Comparison of ENCODE assay signal across 8 mouse cellular contexts in the genomic region with DNA sequence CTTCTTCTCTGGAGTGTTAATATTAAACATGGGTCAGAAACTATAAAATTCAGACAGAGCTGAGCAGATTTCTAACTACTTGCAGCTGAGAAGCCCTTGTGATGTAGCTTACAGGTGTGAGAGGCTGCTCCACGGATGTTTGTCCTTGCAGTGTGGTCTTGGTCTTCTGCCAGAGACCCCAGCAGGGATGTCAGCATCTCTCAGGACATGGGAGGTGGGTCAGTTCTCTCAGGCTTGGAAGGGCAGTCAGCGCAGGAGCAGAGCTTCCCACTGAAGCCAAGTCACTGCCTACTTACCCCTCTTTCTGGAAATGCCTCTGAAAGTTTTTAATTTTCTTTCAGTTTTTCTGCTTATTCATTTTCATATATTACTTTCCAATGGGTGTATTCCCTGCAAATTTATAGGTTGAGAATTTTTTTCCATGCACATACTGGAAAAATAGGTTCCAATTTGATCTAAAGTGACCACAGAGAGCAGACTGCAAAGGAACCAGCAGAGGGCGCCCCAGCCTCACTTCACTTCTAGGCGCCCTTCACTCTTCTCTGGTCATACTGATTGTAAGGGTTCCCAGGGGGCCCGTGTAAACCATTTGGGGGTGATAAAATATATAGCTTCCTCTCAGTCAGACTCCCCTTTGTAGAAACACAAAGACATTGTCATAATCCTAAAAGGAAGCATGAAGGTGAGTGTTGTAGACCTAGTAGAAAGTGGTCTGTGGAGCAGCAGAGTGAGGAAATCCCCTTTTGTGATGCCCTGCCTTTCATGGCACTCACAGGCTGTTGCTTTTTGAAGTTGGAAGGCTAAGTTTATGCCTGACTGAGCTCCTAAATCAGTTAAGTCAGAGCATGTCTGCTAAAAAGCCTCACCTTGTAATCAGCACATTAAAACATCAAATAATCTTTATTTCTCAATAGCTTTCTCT. TPM values are rescaled to one million over a fixed set of nuclear protein-coding genes. Genes with fewer than 3 reads are reported as not detected.
A peak's percentile ranks its signal among the peaks of the same experiment; 100 is the strongest.
DNase-seq lines count a peak whose midpoint lies in the region; ATAC-seq lines count a peak whose summit lies in the region.

No protein-coding gene starts in this region.

- no peaks in the 10 kb centered on the region for H3K9me3 ChIP-seq in kidney, embryonic 16.5 days (ENCODE audit: low read length)
- H3K9me3 ChIP-seq in midbrain, embryonic 16.5 days (replicated peaks; ENCODE audit: control insufficient read depth, low read length, poor library complexity, severe bottlenecking) = no peaks in the 10 kb centered on the region

- no peaks in the 10 kb centered on the region for H3K27me3 ChIP-seq in kidney, embryonic 16.5 days (ENCODE audit: insufficient read depth, low read length)
- no peaks in the 10 kb centered on the region for H3K27me3 ChIP-seq in midbrain, embryonic 16.5 days (ENCODE audit: control insufficient read depth, insufficient read depth, low read depth, low read length)

- peaks cover 49% of the 10 kb centered on the region for H3K36me3 ChIP-seq in kidney, embryonic 16.5 days (ENCODE audit: insufficient read depth, low read length)
- peaks cover 28% of the 10 kb centered on the region for H3K36me3 ChIP-seq in midbrain, embryonic 16.5 days (ENCODE audit: control insufficient read depth, insufficient read depth, low read length)

- H3K4me2 ChIP-seq in kidney, embryonic 16.5 days (replicated peaks; ENCODE audit: low read depth, low read length) = no peak overlapping the region
- no peak overlapping the region for H3K4me2 ChIP-seq in midbrain, embryonic 16.5 days (ENCODE audit: low read length)

- H3K4me1 ChIP-seq in kidney, embryonic 16.5 days (ENCODE audit: insufficient read depth, low read length) = no peaks in the 10 kb centered on the region
- no peaks in the 10 kb centered on the region for H3K4me1 ChIP-seq in midbrain, embryonic 16.5 days (ENCODE audit: control insufficient read depth, insufficient read depth, low read length)

- no peak overlapping the region for H3K9ac ChIP-seq in kidney, embryonic 16.5 days (replicated peaks; ENCODE audit: low read length)
- no peak overlapping the region for H3K9ac ChIP-seq in midbrain, embryonic 16.5 days (ENCODE audit: low read depth, low read length)

- peak; percentile 62 for DNase-seq in kidney, adult 18-20 months
- peak; percentile 53 for DNase-seq in R1 (ENCODE audit: low read depth, low spot score)
- peak; percentile 76 to 86 for DNase-seq in cerebellum, postnatal 25 days
- peak; percentile 61 for DNase-seq in gastrocnemius, postnatal 14 days
- peak; percentile 41 to 56 for DNase-seq in layer of hippocampus, postnatal 36 days
- DNase-seq in spleen, postnatal 36 days (ENCODE audit: low spot score in 2 of 2) = peak; percentile 38 to 55

- WGBS in kidney, embryonic 16.5 days = 31% methylated on average over 5 of the region's 5 CpGs
- WGBS in midbrain, embryonic 16.5 days = 39% methylated on average over 5 of the region's 5 CpGs

- H3K27ac ChIP-seq in kidney, embryonic 16.5 days (ENCODE audit: low read length) = no peak overlapping the region
- no peak overlapping the region for H3K27ac ChIP-seq in midbrain, embryonic 16.5 days (ENCODE audit: low read length)

- intact Hi-C loops in gastrocnemius, postnatal 14 days (cut with DNase I; ENCODE audit: low total_unique reads) = no loop called here

- no peak overlapping the region for H3K4me3 ChIP-seq in kidney, embryonic 16.5 days (ENCODE audit: low read length)
- no peak overlapping the region for H3K4me3 ChIP-seq in midbrain, embryonic 16.5 days (ENCODE audit: low read depth, low read length)

- ATAC-seq in kidney, embryonic 16.5 days (ENCODE audit: low FRiP score, low TSS enrichment) = no peak
- ATAC-seq in midbrain, embryonic 16.5 days = peak; percentile 56; the same call in 1 of the 2 replicates

RNA-seq across cellular contexts. Expression of gene Snorc, which starts 22.6 kb away (rescaled TPM):
- polyA plus RNA-seq in kidney, embryonic 16.5 days (2015; fragmentation: Nextera tagmentation; extraction: Ambion mirVana) = not detected in 2 replicates
- total RNA-seq in gastrocnemius, postnatal 14 days (2021) = not detected
- not detected for total RNA-seq in layer of hippocampus, postnatal 36 days (2021)
- 0.51 and 1.0 TPM in 2 replicates for polyA plus RNA-seq in midbrain, embryonic 16.5 days (2015; fragmentation: Nextera tagmentation; extraction: Ambion mirVana)

RNA-seq across cellular contexts. Expression of gene Kcnj13, which starts 52.9 kb away (rescaled TPM):
- 0.94 and 1.2 TPM in 2 replicates for polyA plus RNA-seq in kidney, embryonic 16.5 days (2015; fragmentation: Nextera tagmentation; extraction: Ambion mirVana)
- total RNA-seq in gastrocnemius, postnatal 14 days (2021) = not detected
- total RNA-seq in layer of hippocampus, postnatal 36 days (2021) = 1 to 10 TPM in 1 of 2 experiments, under 1 TPM in 1; 0.27 to 3.4 TPM
- 7.0 and 8.0 TPM in 2 replicates for polyA plus RNA-seq in midbrain, embryonic 16.5 days (2015; fragmentation: Nextera tagmentation; extraction: Ambion mirVana)
